Mouse (Mus musculus): ENCODE measurements around the gene Ncan.

The Ncan gene

GRCm38 (mm10) chr8:70128435-70128834 is 7.8 kb upstream of the Ncan start:
- peak; percentile 40 for DNase-seq

DNA sequence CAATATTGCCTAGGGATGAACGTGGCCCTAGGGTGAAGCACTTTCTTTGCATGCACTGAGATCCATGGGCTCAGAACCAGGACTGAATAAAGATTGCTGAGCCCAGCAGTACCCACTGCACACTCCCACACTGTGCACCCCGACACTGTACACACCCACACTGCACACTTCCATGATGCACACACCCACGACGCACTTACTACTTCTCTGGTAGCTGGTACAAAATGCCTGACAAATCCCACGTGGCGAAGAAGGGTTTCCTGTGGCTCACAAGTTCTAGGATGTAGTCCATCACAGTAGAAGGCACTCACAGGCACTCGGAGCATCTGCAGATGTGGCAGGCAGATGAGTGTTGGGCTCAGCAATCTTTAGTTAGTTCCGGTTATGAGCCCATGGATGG is 4.3 kb upstream of the Ncan start:
- DNase-seq = no peak

GRCm38 (mm10) chr8:70122863-70123262 is 2.2 kb upstream of the Ncan start:
- DNase-seq = no peak

GRCm38 (mm10) chr8:70118726-70119700 is 1.7 kb downstream of the Ncan start:
- DNase-seq = no peak

DNA sequence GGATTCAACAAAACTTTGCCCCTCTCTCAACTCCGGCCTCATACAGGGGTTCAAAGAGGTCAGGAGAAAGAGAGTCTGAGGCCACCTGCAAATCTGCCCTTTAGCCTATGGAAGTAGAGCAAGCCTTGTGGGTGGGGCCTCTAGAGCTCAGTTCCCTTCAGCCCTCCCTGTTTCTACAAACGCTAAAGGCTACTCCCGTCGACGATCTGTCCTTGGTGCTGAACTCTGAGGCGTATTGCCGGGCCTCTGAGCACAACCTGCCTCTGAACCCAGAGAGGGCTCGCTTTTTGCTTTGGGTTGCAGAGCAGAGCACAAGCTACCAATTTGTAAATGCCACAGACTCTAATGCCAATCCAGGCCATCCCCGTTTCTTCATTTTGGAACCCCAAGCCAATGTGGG is 3.1 kb downstream of the Ncan start:
- peak; percentile 66 for DNase-seq

GRCm38 (mm10) chr8:70114892-70115291 is 5.8 kb downstream of the Ncan start:
- no peak for DNase-seq

- DNase-seq = no peak
These were observed 6.2 kb downstream of the Ncan start for GRCm38 (mm10) chr8:70114488-70114887.

- no peak for DNase-seq
These were observed 8.2 kb downstream of the Ncan start for GRCm38 (mm10) chr8:70112401-70113016.

GRCm38 (mm10) chr8:70111192-70111795 is 9.4 kb downstream of the Ncan start:
- DNase-seq = no peak

DNA sequence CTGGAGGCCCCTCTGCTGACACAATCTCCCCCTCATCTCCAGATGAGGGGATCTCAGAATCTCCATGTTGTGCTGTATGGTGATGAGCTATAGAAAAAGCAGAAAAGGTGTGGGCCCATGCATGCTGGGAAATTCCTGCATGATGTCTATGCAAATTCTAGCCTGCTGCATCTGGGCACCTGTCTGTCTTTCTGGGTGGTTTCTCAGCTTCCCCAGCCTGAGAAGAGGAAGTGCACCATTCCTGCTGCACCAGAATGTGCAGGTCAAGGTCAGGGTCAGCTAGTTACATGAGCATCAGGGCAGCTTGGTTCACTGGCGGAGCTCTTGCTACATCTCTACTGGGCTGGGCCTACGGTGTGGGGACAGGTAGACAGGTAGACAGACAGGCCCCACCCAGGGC is 10.2 kb downstream of the Ncan start:
- DNase-seq = no peak

DNA sequence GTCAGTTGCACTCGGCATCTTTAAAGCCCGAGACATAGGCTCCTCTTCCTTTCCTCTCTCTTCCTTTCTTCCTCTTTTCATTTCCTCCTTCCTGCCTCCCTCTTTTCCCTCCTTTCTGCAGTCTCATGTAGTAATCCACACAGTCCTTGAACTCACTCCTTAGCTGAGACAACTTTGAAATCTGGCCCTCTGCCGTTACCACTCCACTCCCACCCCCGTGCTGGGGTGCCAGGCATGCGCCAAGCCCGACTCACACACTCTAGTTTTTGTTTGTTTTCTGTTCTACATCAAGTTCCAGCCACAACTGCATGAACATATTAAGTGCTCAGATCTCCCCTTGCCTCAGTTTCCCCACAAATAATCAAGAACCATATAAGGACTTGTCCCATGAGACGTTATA is 15.8 kb downstream of the Ncan start:
- DNase-seq = no peak

- peak; percentile 57 for DNase-seq
These were observed 16.2 kb downstream of the Ncan start for GRCm38 (mm10) chr8:70104506-70104905.

DNA sequence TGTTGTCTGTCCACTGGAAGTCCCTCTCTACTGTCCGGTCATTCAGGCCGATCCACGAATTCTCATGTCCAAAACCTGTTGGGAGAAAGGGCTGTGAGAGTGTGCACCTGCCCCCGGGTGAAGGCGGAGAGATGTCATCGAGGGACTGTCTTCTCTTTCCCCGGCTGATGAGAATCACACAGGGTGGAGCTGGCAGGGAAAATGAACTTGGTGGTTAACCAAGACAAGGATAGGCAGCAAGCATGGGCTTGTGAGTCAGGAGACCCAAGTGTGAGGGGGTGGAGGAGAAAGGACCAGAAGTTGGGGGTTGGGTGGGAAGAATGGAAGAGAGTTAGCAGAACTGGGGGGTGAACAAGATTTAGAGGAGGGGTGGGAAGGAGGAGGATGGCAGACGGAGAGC is 20.4 kb downstream of the Ncan start:
- no peak for DNase-seq

GRCm38 (mm10) chr8:70099276-70099675 is 21.4 kb downstream of the Ncan start:
- no peak for DNase-seq

GRCm38 (mm10) chr8:70092786-70093185 is 27.9 kb downstream of the Ncan start:
- DNase-seq = no peak

DNA sequence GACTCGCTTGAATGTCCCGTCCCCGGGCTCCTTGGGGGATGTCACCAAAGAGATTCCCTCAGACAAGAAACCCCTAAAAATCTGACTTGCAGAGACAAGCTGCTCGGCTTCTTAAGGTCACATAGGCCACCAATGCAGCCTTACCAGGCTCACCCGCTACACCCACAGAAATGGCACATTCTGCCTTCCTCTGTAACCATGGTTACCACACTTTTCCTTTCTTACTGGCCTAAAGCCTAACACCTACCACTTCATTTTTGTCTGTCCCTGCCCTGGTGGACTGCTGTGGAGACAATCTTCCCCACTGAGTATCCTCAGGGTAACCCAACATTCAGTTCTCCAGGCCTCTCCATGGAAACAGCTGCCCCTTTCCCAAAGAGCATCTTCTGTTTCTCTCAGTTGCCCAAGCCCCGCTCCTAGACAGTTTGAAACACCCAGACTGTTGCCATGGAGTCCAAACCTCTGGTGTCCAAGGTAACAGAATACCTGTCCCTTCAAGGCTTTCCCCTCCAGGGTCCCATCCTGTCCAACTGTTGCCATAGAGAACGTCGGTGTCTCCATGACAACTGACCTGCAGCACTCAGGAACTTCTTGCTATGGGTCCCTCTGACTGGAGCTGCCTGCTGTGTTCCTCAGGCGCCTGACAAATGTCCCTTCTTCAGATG is 31.2 kb downstream of the Ncan start:
- DNase-seq = no peak

DNA sequence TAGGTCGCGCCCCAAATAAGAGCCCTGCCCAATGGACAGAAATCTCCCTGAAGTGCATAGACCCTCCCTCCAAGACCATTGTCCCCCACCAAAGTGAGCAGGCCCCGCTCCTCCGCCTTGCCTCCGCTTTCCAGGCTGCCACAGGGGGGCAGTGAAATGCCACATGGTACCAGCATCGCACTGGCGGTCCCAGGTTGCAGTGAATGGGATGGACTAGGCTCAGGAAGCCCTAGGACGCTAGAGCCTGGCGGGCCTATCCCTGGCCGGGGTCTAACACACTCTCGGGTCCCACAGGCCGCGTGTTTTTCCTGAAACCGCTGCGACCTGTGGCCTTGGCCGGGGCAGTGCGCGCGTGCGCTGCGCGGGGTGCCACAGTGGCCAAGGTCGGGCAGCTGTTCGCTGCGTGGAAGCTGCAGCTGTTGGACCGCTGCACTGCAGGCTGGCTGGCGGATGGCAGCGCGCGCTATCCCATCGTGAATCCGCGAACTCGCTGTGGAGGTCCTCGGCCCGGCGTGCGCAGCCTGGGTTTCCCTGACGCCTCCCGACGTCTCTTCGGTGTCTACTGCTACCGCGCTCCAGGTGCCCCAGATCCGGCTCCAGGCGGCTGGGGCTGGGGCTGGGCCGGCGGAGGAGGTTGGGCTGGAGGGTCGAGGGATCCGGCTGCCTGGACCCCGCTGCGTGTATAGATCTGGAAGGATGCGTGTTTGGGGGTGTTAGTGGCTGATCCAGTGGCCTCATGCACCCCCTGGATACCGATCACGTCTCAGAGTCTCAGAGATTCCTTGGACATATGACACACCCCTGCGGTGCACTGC is 32.6 kb downstream of the Ncan start:
- DNase-seq = peak; percentile 61

DNA sequence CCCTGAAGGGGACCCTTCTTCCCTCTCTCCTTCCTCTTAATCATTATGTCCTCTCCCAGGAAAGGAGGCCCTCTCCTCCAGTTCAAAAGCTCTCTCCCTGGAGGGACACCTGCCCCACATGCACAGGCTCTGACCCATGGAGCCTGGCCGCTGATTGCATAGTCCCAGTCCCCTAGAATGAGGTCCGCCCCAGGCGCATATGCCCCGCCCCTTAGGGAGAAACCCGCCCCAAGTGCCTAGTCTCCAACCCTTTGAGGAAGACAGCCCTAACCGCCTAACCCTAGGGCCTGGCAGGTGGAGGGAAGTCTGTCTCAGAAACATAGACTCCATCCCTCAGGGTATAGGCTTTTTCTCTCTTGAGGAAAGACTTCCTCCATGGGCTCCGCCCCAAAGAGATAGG is 33.4 kb downstream of the Ncan start:
- no peak for DNase-seq

DNA sequence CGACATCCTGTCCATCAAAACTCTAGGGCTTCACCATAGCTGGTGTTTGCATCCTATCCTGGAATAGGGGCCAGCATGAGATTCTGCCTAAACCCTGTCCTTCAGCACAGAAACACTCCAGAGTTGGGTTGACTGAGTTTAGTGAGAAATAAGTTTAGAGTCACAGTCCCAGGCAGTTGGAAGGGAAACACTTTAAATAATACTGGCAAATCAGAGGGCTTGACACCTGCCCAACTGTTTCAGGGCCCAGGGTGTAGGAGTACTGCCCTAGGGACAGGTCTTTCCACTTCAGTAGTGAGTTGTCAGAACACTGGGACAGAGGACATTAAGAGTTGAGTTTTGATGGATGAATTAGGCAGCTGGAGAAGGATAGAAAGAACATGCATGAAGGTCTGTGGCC is 34.5 kb downstream of the Ncan start:
- no peak for DNase-seq

DNA sequence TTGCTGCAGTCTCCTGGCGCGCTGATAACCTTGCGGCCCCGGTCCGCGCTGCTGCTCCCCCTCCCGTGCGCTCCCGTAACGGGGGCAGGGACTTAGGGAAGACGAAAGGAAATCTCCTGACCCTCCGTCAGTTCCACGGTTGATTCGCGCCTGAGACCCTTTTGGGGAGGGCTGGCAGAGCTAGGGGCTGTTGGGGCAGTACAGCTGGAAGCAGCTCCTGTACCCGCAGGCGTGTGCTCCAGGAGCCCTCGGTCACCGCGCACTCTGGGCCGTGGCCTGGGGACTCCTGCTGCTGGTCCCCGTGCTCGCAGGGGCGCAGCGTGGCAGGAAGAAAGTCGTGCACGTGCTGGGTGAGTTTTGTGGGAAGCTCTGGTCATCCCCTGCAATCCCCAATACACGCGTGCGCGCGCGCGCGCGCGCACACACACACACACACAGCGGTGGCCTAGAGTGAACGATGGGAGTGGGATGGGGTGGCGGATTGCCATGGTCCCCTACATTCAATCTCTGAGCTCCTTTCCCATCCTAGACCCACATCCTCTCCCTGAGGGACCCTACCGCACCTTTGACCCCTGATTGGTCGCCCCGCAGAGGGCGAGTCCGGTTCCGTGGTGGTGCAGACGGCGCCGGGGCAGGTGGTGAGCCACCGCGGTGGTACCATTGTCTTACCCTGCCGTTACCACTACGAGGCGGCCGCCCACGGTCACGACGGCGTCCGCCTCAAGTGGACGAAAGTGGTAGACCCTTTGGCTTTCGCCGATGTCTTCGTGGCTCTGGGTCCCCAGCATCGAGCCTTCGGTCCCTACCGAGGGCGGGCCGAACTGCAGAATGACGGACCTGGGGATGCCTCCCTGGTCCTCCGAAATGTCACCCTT is 36.2 kb downstream of the Ncan start:
- DNase-seq = peak; percentile 15

- DNase-seq = peak; percentile 67
These were observed 37.4 kb downstream of the Ncan start, which contains the start of gene Hapln4 for GRCm38 (mm10) chr8:70083285-70083684. TSS of gene Hapln4 (plus strand) at chr8:70083457.
